Mouse (Mus musculus) midbrain, embryonic 13.5 days (tissue): ENCODE measurements around the gene Pdzd2. TPM values are rescaled to one million over a fixed set of nuclear protein-coding genes. Genes with fewer than 3 reads are reported as not detected.
A peak's percentile ranks its signal among the peaks of the same experiment; 100 is the strongest.

Experiments
- ATAC-seq: fragments of 200-750 bp; cut with Nextera tagmentation; 2 replicates; pipeline ENCODE4 v1.8.0; 2017; ENCODE audit warnings: mild to moderate bottlenecking, moderate TSS enrichment, moderate library complexity
- H3K27ac ChIP-seq: fragments of 300-500 bp; sonication (generic); 2 replicates; pipeline ENCODE4 v1.5.1; 2015; ENCODE audit warnings: inconsistent platforms, mild to moderate bottlenecking, moderate library complexity
- H3K27me3 ChIP-seq: fragments of 300-500 bp; sonication (generic); 2 replicates; pipeline ENCODE4 v1.6.1; 2015; ENCODE audit warnings: mild to moderate bottlenecking, inconsistent platforms
- H3K36me3 ChIP-seq: fragments of 300-500 bp; sonication (generic); 2 replicates; pipeline ENCODE4 v1.6.1; 2015; ENCODE audit warnings: mild to moderate bottlenecking, inconsistent platforms
- H3K4me1 ChIP-seq: fragments of 300-500 bp; sonication (generic); replicated peaks from 2 replicates; pipeline ENCODE4 v1.6.1; 2015; ENCODE audit warnings: inconsistent platforms
- H3K4me2 ChIP-seq: fragments of 300-500 bp; sonication (generic); replicated peaks from 2 replicates; pipeline ENCODE4 v1.6.1; 2015; ENCODE audit warnings: moderate library complexity, mild to moderate bottlenecking, inconsistent platforms
- H3K4me3 ChIP-seq: fragments of 300-500 bp; sonication (generic); replicated peaks from 2 replicates; pipeline ENCODE4 v1.5.1; 2015; ENCODE audit warnings: mild to moderate bottlenecking, inconsistent platforms
- H3K9ac ChIP-seq: fragments of 300-500 bp; sonication (generic); replicated peaks from 2 replicates; pipeline ENCODE4 v1.6.1; 2015; ENCODE audit warnings: mild to moderate bottlenecking, inconsistent platforms
- H3K9me3 ChIP-seq: fragments of 300-500 bp; sonication (generic); 2 replicates; pipeline ENCODE4 v1.6.1; 2016; ENCODE audit warnings: mild to moderate bottlenecking, inconsistent platforms
- WGBS: fragments of 180-500 bp; shearing (Covaris S2); methylation state at CpG from one replicate; pipeline ENCODE4 v1.1.7; 2015; 5-methylcytosine and 5-hydroxymethylcytosine counted together
- polyA plus RNA-seq: library from polyadenylated mRNA; unstranded; fragments of >200 nt; fragmentation: Nextera tagmentation; extraction: Ambion mirVana; gene quantifications from 2 replicates; pipeline ENCODE4 v1.2.1, GENCODE M21; 2015

Gene Pdzd2
- polyA plus RNA-seq, 1 experiment from 2014 or later, result 9.7 TPM

GRCm38 (mm10) chr15:12340536-12341400, 399.0 kb downstream of the Pdzd2 start:
- H3K4me1 ChIP-seq, result peaks cover 20% of the 10 kb centered on the region
- H3K27ac ChIP-seq, result no peak overlapping the region; the same call in 1 of the 2 replicates
- no peak overlapping the region for H3K4me2 ChIP-seq
- H3K4me3 ChIP-seq, result no peak overlapping the region
- ATAC-seq, result no peak
- peaks cover 17% of the 10 kb centered on the region for H3K36me3 ChIP-seq
- H3K9me3 ChIP-seq, result no peaks in the 10 kb centered on the region
- H3K27me3 ChIP-seq, result no peaks in the 10 kb centered on the region
- 32% methylated on average over 5 of the region's 5 CpGs for WGBS
- H3K9ac ChIP-seq, result no peak overlapping the region

- no peak overlapping the region for H3K27ac ChIP-seq
- no peak overlapping the region for H3K9ac ChIP-seq
- H3K27me3 ChIP-seq, result no peaks in the 10 kb centered on the region
- H3K4me2 ChIP-seq, result no peak overlapping the region
- H3K4me1 ChIP-seq, result peaks cover 24% of the 10 kb centered on the region
- 85% methylated on average over 3 of the region's 3 CpGs for WGBS
- H3K4me3 ChIP-seq, result no peak overlapping the region
- H3K36me3 ChIP-seq, result no peaks in the 10 kb centered on the region
- no peaks in the 10 kb centered on the region for H3K9me3 ChIP-seq
- ATAC-seq, result no peak
Observed at GRCm38 (mm10) chr15:12337779-12338137, 402.0 kb downstream of the Pdzd2 start.

GRCm38 (mm10) chr15:12337030-12337778, 402.5 kb downstream of the Pdzd2 start:
- H3K9me3 ChIP-seq, result no peaks in the 10 kb centered on the region
- no peak overlapping the region for H3K4me2 ChIP-seq
- H3K27me3 ChIP-seq, result no peaks in the 10 kb centered on the region
- H3K36me3 ChIP-seq, result no peaks in the 10 kb centered on the region
- WGBS, result 91% methylated on average over 4 of the region's 4 CpGs
- H3K4me3 ChIP-seq, result no peak overlapping the region
- no peak overlapping the region for H3K9ac ChIP-seq
- H3K27ac ChIP-seq, result no peak overlapping the region
- peaks cover 24% of the 10 kb centered on the region for H3K4me1 ChIP-seq
- ATAC-seq, result no peak

GRCm38 (mm10) chr15:12334381-12334780, 405.3 kb downstream of the Pdzd2 start:
- WGBS, result 76% methylated on average over 4 of the region's 4 CpGs
- H3K4me3 ChIP-seq, result no peak overlapping the region
- H3K4me2 ChIP-seq, result no peak overlapping the region
- peaks cover 12% of the 10 kb centered on the region for H3K4me1 ChIP-seq
- no peak overlapping the region for H3K9ac ChIP-seq
- ATAC-seq, result no peak
- H3K36me3 ChIP-seq, result no peaks in the 10 kb centered on the region
- no peaks in the 10 kb centered on the region for H3K9me3 ChIP-seq
- no peak overlapping the region for H3K27ac ChIP-seq
- no peaks in the 10 kb centered on the region for H3K27me3 ChIP-seq

GRCm38 (mm10) chr15:12331300-12331699, 408.4 kb downstream of the Pdzd2 start:
- Histone ChIP-seq H3K36me3 (no peaks in the 10 kb centered on the region), H3K9ac (no peak overlapping the region), H3K4me1 (peaks cover 11% of the 10 kb centered on the region), H3K27me3 (no peaks in the 10 kb centered on the region), H3K4me2 (no peak overlapping the region), H3K9me3 (no peaks in the 10 kb centered on the region), H3K4me3 (no peak overlapping the region), H3K27ac (no peak overlapping the region)
- no peak for ATAC-seq
- WGBS, result 77% methylated on average over 1 of the region's 1 CpGs

GRCm38 (mm10) chr15:12330892-12331291, 408.8 kb downstream of the Pdzd2 start:
- H3K4me3 ChIP-seq, result no peak overlapping the region
- ATAC-seq, result no peak
- H3K36me3 ChIP-seq, result no peaks in the 10 kb centered on the region
- H3K9ac ChIP-seq, result no peak overlapping the region
- H3K27me3 ChIP-seq, result no peaks in the 10 kb centered on the region
- H3K4me1 ChIP-seq, result peaks cover 13% of the 10 kb centered on the region
- H3K27ac ChIP-seq, result no peak overlapping the region
- H3K9me3 ChIP-seq, result no peaks in the 10 kb centered on the region
- H3K4me2 ChIP-seq, result no peak overlapping the region

- 94% methylated on average over 3 of the region's 3 CpGs for WGBS
Observed at GRCm38 (mm10) chr15:12330389-12330788, 409.3 kb downstream of the Pdzd2 start.

GRCm38 (mm10) chr15:12324326-12324725, 415.4 kb downstream of the Pdzd2 start:
- no peak overlapping the region; the same call in 1 of the 2 replicates for H3K9ac ChIP-seq
- H3K27ac ChIP-seq, result no peak overlapping the region
- no peak for ATAC-seq
- H3K4me3 ChIP-seq, result peak overlapping the region; percentile 11; the same call in 1 of the 2 replicates
- no peaks in the 10 kb centered on the region for H3K36me3 ChIP-seq
- peaks cover 42% of the 10 kb centered on the region for H3K4me1 ChIP-seq
- 90% methylated on average over 1 of the region's 1 CpGs for WGBS
- peak overlapping the region; percentile 25; the same call in 1 of the 2 replicates for H3K4me2 ChIP-seq
- no peaks in the 10 kb centered on the region for H3K9me3 ChIP-seq
- H3K27me3 ChIP-seq, result peaks cover 8% of the 10 kb centered on the region; the same call in 1 of the 2 replicates

More at GRCm38 (mm10) chr15:12330389-12330788, 409.3 kb downstream of the Pdzd2 start:
- Histone ChIP-seq H3K4me3 (no peak overlapping the region), H3K27ac (no peak overlapping the region), H3K9ac (no peak overlapping the region), H3K36me3 (no peaks in the 10 kb centered on the region), H3K9me3 (no peaks in the 10 kb centered on the region), H3K4me2 (no peak overlapping the region), H3K4me1 (peaks cover 17% of the 10 kb centered on the region), H3K27me3 (no peaks in the 10 kb centered on the region)
- ATAC-seq, result no peak

- Histone ChIP-seq H3K27me3 (peaks cover 16% of the 10 kb centered on the region), H3K36me3 (no peaks in the 10 kb centered on the region), H3K4me3 (peak overlapping the region; percentile 89), H3K9me3 (no peaks in the 10 kb centered on the region), H3K9ac (peak overlapping the region; percentile 95), H3K27ac (no peak overlapping the region), H3K4me2 (peak overlapping the region; percentile 74), H3K4me1 (peaks cover 42% of the 10 kb centered on the region)
- 18% methylated on average over 9 of the region's 9 CpGs for WGBS
- no peak for ATAC-seq
Observed at GRCm38 (mm10) chr15:12322676-12323402, 416.9 kb downstream of the Pdzd2 start.

GRCm38 (mm10) chr15:12321788-12322621, 417.7 kb downstream of the Pdzd2 start, which contains the start of gene 1810049J17Rik:
1810049J17Rik (minus strand) TSS chr15:12321899.
- H3K27me3 ChIP-seq, result peaks cover 16% of the 10 kb centered on the region
- WGBS, result under 1% methylated on average over 63 of the region's 70 CpGs
- no peaks in the 10 kb centered on the region for H3K9me3 ChIP-seq
- H3K9ac ChIP-seq, result peak within 1 kb of the TSS; percentile 95
- H3K4me1 ChIP-seq, result peaks cover 42% of the 10 kb centered on the region
- peak within 1 kb of the TSS; percentile 89 for H3K4me3 ChIP-seq
- no peaks in the 10 kb centered on the region for H3K36me3 ChIP-seq
- peak within 1 kb of the TSS; percentile 89 for H3K27ac ChIP-seq
- peak; percentile 53 for ATAC-seq
- H3K4me2 ChIP-seq, result peak within 1 kb of the TSS; percentile 74
